Mouse (Mus musculus) kidney, postnatal 36 days (tissue): ENCODE data around the gene Tigar.

Experiments used
- DNase-seq, 2 experiments: peaks; one replicate each; pipeline ENCODE4 v3.0.0; 2021 to 2022; ENCODE audit warnings: mixed read lengths in 2 of 2

The Tigar gene

GRCm38 (mm10) chr6:127142154-127143123 is 33.1 kb upstream of the Tigar start:
- peak in 1 of 2 experiments; percentile 52 for DNase-seq

- no peak for DNase-seq
These were observed 29.6 kb upstream of the Tigar start for GRCm38 (mm10) chr6:127138962-127139361.

GRCm38 (mm10) chr6:127133433-127134245 is 24.3 kb upstream of the Tigar start:
- DNase-seq: no peak

GRCm38 (mm10) chr6:127132719-127133118 is 23.4 kb upstream of the Tigar start:
- DNase-seq: no peak

- DNase-seq: no peak
These were observed 22.6 kb upstream of the Tigar start for GRCm38 (mm10) chr6:127131946-127132345.

GRCm38 (mm10) chr6:127130377-127130776 is 21.0 kb upstream of the Tigar start:
- no peak for DNase-seq

GRCm38 (mm10) chr6:127129659-127130058 is 20.3 kb upstream of the Tigar start:
- no peak for DNase-seq

- DNase-seq: no peak
These were observed 14.1 kb upstream of the Tigar start for GRCm38 (mm10) chr6:127123506-127123905.

GRCm38 (mm10) chr6:127122996-127123395 is 13.6 kb upstream of the Tigar start:
- no peak for DNase-seq

GRCm38 (mm10) chr6:127122221-127122806 is 13.0 kb upstream of the Tigar start:
- DNase-seq: peak in 1 of 2 experiments; percentile 17

- DNase-seq: no peak
These were observed 5.5 kb upstream of the Tigar start for GRCm38 (mm10) chr6:127114753-127115456.

- no peak for DNase-seq
These were observed 843 bp downstream of the Tigar start for GRCm38 (mm10) chr6:127108368-127109060.

- DNase-seq: no peak
These were observed 1.9 kb downstream of the Tigar start for GRCm38 (mm10) chr6:127107413-127107812.

GRCm38 (mm10) chr6:127106726-127107125 is 2.6 kb downstream of the Tigar start:
- no peak for DNase-seq

- DNase-seq: no peak
These were observed 3.2 kb downstream of the Tigar start for GRCm38 (mm10) chr6:127106189-127106588.

GRCm38 (mm10) chr6:127105107-127105506 is 4.2 kb downstream of the Tigar start:
- peak in 1 of 2 experiments; percentile 53 for DNase-seq

GRCm38 (mm10) chr6:127104396-127105029 is 4.8 kb downstream of the Tigar start:
- DNase-seq: no peak

GRCm38 (mm10) chr6:127103506-127104275 is 5.7 kb downstream of the Tigar start:
- DNase-seq: no peak

GRCm38 (mm10) chr6:127094565-127094964 is 14.8 kb downstream of the Tigar start:
- peak in 1 of 2 experiments; percentile 51 for DNase-seq

GRCm38 (mm10) chr6:127086739-127087138 is 22.6 kb downstream of the Tigar start:
- peak in 1 of 2 experiments; percentile 39 for DNase-seq
